Mouse (Mus musculus) R1 (cell line): ENCODE measurements around the gene Eva1a.
A peak's percentile ranks its signal among the peaks of the same experiment; 100 is the strongest.

Source experiments
- DNase-seq: peaks from one replicate; pipeline ENCODE4 v3.0.0-alpha.2; 2018; ENCODE audit warnings: low read depth, low spot score

The Eva1a gene

GRCm38 (mm10) chr6:82066515-82067081 lies 25.8 kb downstream of the Eva1a start:
- no peak for DNase-seq

DNA sequence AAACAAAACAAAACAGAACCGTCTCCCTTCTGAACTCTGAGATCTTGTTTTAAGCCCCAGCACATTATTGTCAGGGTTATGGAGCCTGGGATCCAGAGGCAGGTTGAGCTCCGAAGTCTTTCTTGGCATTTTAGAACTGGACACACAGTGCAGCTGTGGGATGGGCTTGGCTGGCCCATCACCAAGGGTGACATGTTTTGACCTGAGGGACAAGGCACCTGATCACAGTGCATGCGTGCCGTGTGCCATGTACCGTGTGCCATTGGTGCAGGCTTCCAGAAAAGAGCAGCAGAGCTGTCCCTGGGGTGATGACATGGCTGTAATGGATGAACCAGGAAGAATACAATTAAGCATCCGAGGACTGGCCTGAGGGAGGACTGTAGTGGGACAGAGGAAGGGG lies 29.6 kb downstream of the Eva1a start:
- no peak for DNase-seq

- DNase-seq, result no peak
Observed at GRCm38 (mm10) chr6:82073011-82073410, 32.2 kb downstream of the Eva1a start.

GRCm38 (mm10) chr6:82073567-82073966 lies 32.7 kb downstream of the Eva1a start:
- no peak for DNase-seq

DNA sequence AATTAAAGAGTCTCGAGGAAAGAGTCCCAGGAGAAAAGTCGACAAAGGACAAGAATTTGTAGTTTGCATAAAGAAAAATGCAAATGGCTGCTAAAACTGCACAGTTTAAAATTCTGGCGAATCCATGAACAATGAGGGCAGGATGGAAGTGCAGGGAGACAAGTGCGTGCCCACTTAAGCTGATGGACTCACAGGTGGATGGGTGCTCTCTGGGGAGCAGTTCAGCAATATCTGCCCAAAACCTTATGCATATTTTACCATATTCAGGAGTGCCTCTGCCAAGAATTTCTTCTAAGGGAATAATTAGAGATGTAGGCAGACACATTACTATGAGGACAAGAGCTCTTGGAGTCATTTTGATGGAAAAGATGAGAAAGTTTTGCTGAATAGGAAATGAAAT lies 35.5 kb downstream of the Eva1a start:
- DNase-seq, result no peak

- DNase-seq, result no peak
Observed at GRCm38 (mm10) chr6:82078875-82079274, 38.0 kb downstream of the Eva1a start.

DNA sequence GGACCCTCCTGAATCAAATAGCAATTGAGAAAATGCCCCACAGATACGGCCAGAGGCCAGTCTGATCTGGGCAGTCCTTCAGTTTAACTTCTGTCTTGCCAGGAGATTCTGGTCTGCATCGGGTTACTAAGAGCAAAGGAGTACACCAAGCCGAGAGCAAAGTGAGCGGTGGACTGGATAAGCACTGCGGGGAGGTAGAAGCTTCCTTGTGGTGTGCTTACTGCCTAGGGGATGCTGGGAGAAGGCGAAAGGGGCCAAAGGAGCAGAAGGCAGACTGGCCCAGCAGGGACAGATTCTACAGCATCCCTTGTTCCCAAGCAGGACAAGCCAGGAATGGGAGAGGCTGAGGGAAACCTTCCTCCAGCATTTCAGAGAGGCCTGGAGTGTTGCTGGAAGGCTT lies 42.8 kb downstream of the Eva1a start:
- DNase-seq, result no peak

GRCm38 (mm10) chr6:82084235-82084634 lies 43.4 kb downstream of the Eva1a start:
- DNase-seq, result no peak

DNA sequence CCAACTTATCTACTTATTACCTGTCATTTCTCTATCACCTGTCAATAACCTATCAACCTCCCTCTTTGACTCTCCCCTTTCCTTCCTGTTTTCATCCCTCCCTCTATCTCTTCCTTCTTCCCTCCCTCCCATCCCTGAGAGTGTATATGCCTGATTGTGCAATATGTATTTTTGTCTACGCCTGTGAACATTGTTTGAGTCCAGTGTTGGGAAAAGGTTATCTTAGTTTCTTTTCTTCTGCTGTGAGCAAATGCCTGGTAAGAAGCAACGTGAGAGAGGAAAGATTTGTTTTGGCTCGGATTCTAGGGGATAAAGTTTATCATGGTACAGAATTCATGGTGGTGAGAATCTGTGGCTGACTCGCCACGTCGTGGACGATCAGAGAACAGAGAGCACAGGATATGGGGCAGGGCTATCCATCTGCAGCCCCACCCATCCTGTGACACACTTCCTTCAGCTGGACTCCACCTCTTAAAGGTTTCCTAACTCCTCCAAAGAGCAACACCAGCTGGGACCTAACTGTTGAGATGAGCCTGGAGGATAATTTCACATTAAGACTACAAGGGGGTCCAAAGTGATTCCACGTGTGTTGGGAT lies 44.6 kb downstream of the Eva1a start:
- peak; percentile 13 for DNase-seq

GRCm38 (mm10) chr6:82088133-82088532 lies 47.3 kb downstream of the Eva1a start:
- DNase-seq, result no peak

- peak; percentile 47 for DNase-seq
Observed at GRCm38 (mm10) chr6:82091773-82092172, 50.9 kb downstream of the Eva1a start.

GRCm38 (mm10) chr6:82097705-82098104 lies 56.9 kb downstream of the Eva1a start:
- no peak for DNase-seq

DNA sequence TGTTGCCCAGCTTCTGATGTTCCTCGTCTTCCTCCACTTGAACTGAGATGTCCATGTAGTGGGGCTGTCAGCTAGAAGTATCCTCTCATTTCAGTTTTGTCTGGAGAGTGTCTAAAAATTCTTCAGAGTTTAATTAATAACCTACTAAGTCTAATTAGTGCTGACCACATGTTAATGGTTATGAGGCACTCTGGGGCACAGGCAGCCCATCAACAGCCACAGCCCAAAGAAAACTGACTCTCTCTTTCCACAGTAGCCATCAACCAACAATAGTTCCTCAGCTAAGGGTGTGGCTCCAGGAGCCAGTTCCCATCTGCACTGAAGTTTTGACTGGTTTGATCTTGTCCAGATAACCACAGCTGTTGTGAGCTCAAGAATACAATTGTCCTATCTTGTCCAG lies 57.6 kb downstream of the Eva1a start:
- DNase-seq, result no peak

GRCm38 (mm10) chr6:82110473-82110872 lies 69.6 kb downstream of the Eva1a start:
- no peak for DNase-seq

DNA sequence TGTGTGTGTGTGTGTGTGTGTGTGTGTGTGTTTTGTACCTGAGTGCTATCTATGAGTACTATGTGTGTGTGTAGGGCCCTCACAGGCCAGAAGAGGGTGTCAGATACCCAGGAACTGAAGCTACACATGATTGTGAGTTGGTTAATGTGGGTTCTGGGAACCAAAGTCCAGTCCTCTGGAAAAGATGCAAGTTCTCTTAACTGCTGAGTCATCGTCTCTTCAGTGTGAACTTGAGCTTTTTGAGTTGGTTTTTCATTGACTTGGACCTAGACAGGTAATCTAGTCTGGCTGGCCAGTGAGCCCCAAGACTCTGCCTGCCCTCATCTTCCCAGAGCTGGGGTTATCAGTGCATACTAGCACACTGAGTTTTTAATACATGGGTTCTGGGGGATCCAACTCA lies 70.3 kb downstream of the Eva1a start:
- DNase-seq, result peak; percentile 37

- DNase-seq, result peak; percentile 17
Observed at GRCm38 (mm10) chr6:82111540-82111939, 70.7 kb downstream of the Eva1a start.

- DNase-seq, result no peak
Observed at GRCm38 (mm10) chr6:82112127-82113090, 71.6 kb downstream of the Eva1a start.

GRCm38 (mm10) chr6:82115335-82115965 lies 74.6 kb downstream of the Eva1a start:
- DNase-seq, result no peak

- DNase-seq, result no peak
Observed at GRCm38 (mm10) chr6:82116176-82116575, 75.3 kb downstream of the Eva1a start.

DNA sequence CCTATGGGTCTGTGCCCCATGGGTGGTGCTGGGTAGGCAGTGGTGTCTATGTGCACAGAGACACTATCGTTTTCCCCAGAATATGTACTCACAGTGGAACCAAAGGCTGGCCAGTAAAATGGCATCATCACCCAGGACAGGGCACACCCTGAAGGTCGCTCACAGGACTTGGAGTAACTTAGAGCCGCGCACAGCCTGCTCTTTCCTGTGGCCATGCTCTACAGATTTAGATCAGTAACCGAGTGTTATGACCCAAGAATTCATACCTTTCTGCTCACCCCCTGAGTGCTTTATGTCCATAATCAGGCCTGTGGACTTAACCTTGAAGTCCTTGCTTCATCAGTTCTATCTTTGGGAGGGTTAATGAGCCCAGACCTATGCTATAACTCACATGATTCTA lies 77.0 kb downstream of the Eva1a start:
- DNase-seq, result no peak

- peak; percentile 48 for DNase-seq
Observed at GRCm38 (mm10) chr6:82119322-82120162, 78.7 kb downstream of the Eva1a start.
